Mouse (Mus musculus): ENCODE data around the gene Fam229a. TPM values are rescaled to one million over a fixed set of nuclear protein-coding genes. Genes with fewer than 3 reads are reported as not detected.

Fam229a gene
- polyA plus RNA-seq, 1 experiment from 2014 or later: not detected

GRCm38 (mm10) chr4:129461183-129461960 is 29.6 kb upstream of the Fam229a start, which contains the start of gene Bsdc1:
Gene Bsdc1 (plus strand): TSS chr4:129461581.
- Histone ChIP-seq H3K27ac (replicated peaks) (peak within 1 kb of the TSS; percentile 93), H3K4me1 (replicated peaks) (peaks cover 20% of the 10 kb centered on the region), H3K9ac (peak within 1 kb of the TSS; percentile 88), H3K4me2 (peak within 1 kb of the TSS; percentile 90), H3K9me3 (no peaks in the 10 kb centered on the region), H3K4me3 (peak within 1 kb of the TSS; percentile 97), H3K36me3 (peaks cover 32% of the 10 kb centered on the region), H3K27me3 (no peaks in the 10 kb centered on the region)
- ATAC-seq (ENCODE audit: low read depth): peak; percentile 99
- under 1% methylated on average over 46 of the region's 46 CpGs for WGBS

GRCm38 (mm10) chr4:129462118-129462517 is 28.9 kb upstream of the Fam229a start:
- peak overlapping the region; percentile 97 for H3K4me3 ChIP-seq
- ATAC-seq (ENCODE audit: low read depth): no peak
- peaks cover 40% of the 10 kb centered on the region for H3K36me3 ChIP-seq
- peak overlapping the region; percentile 79 for H3K27ac ChIP-seq (replicated peaks)
- H3K9ac ChIP-seq: peak overlapping the region; percentile 88
- H3K4me2 ChIP-seq: peak overlapping the region; percentile 90
- H3K9me3 ChIP-seq: no peaks in the 10 kb centered on the region
- 46% methylated on average over 3 of the region's 3 CpGs for WGBS
- no peaks in the 10 kb centered on the region for H3K27me3 ChIP-seq
- H3K4me1 ChIP-seq (replicated peaks): peaks cover 20% of the 10 kb centered on the region

- Histone ChIP-seq H3K4me3 (no peak overlapping the region), H3K36me3 (peaks cover 52% of the 10 kb centered on the region), H3K27me3 (no peaks in the 10 kb centered on the region), H3K9ac (no peak overlapping the region), H3K27ac (replicated peaks) (no peak overlapping the region), H3K4me1 (replicated peaks) (peaks cover 20% of the 10 kb centered on the region), H3K4me2 (0 out of 2 replicates have a peak overlapping the region, but pooled peaks have one; percentile 90), H3K9me3 (no peaks in the 10 kb centered on the region)
- WGBS: 89% methylated on average over 24 of the region's 24 CpGs
- ATAC-seq (ENCODE audit: low read depth): no peak
Observed at GRCm38 (mm10) chr4:129463097-129464059, 27.6 kb upstream of the Fam229a start.

- Histone ChIP-seq H3K9ac (no peak overlapping the region), H3K4me3 (no peak overlapping the region), H3K27me3 (no peaks in the 10 kb centered on the region), H3K36me3 (peaks cover 61% of the 10 kb centered on the region), H3K9me3 (no peaks in the 10 kb centered on the region), H3K27ac (replicated peaks) (no peak overlapping the region), H3K4me2 (no peak overlapping the region), H3K4me1 (replicated peaks) (peaks cover 20% of the 10 kb centered on the region)
- 90% methylated on average over 4 of the region's 4 CpGs for WGBS
- no peak for ATAC-seq (ENCODE audit: low read depth)
Observed at GRCm38 (mm10) chr4:129464286-129464815, 26.6 kb upstream of the Fam229a start.

- no peak overlapping the region for H3K27ac ChIP-seq (replicated peaks)
- no peak for ATAC-seq (ENCODE audit: low read depth)
- H3K9ac ChIP-seq: no peak overlapping the region
- H3K36me3 ChIP-seq: peaks cover 97% of the 10 kb centered on the region
- no peak overlapping the region for H3K4me3 ChIP-seq
- H3K4me2 ChIP-seq: no peak overlapping the region
- H3K9me3 ChIP-seq: no peaks in the 10 kb centered on the region
- WGBS: 88% methylated on average over 11 of the region's 11 CpGs
- H3K27me3 ChIP-seq: no peaks in the 10 kb centered on the region
- no peaks in the 10 kb centered on the region for H3K4me1 ChIP-seq (replicated peaks)
Observed at GRCm38 (mm10) chr4:129476047-129476446, 14.9 kb upstream of the Fam229a start.

GRCm38 (mm10) chr4:129479863-129480262 is 11.1 kb upstream of the Fam229a start:
- Histone ChIP-seq H3K27ac (replicated peaks) (no peak overlapping the region), H3K4me1 (replicated peaks) (no peaks in the 10 kb centered on the region), H3K36me3 (peaks cover 99% of the 10 kb centered on the region), H3K4me2 (no peak overlapping the region), H3K27me3 (no peaks in the 10 kb centered on the region), H3K9ac (no peak overlapping the region), H3K4me3 (no peak overlapping the region), H3K9me3 (no peaks in the 10 kb centered on the region)
- ATAC-seq (ENCODE audit: low read depth): no peak
- WGBS: 93% methylated on average over 3 of the region's 3 CpGs

- no peak for ATAC-seq (ENCODE audit: low read depth)
- no peaks in the 10 kb centered on the region for H3K9me3 ChIP-seq
- no peak overlapping the region for H3K4me3 ChIP-seq
- no peak overlapping the region for H3K4me2 ChIP-seq
- H3K36me3 ChIP-seq: peaks cover 99% of the 10 kb centered on the region
- no peaks in the 10 kb centered on the region for H3K4me1 ChIP-seq (replicated peaks)
- H3K9ac ChIP-seq: no peak overlapping the region
- 100% methylated on average over 1 of the region's 1 CpGs for WGBS
- H3K27me3 ChIP-seq: no peaks in the 10 kb centered on the region
- H3K27ac ChIP-seq (replicated peaks): no peak overlapping the region
Observed at GRCm38 (mm10) chr4:129481090-129481489, 9.9 kb upstream of the Fam229a start.

GRCm38 (mm10) chr4:129494681-129495080 is 3.7 kb downstream of the Fam229a start:
- 67% methylated on average over 7 of the region's 7 CpGs for WGBS
- ATAC-seq (ENCODE audit: low read depth): no peak
- Histone ChIP-seq H3K4me2 (no peak overlapping the region), H3K4me1 (replicated peaks) (peaks cover 33% of the 10 kb centered on the region), H3K36me3 (peaks cover under 1% of the 10 kb centered on the region; the same call in 1 of the 2 replicates), H3K27ac (replicated peaks) (no peak overlapping the region), H3K4me3 (no peak overlapping the region), H3K9ac (no peak overlapping the region), H3K27me3 (peaks cover 32% of the 10 kb centered on the region), H3K9me3 (no peaks in the 10 kb centered on the region)

- Histone ChIP-seq H3K9me3 (no peaks in the 10 kb centered on the region), H3K4me2 (peak overlapping the region; percentile 42), H3K4me3 (peak overlapping the region; percentile 8), H3K4me1 (replicated peaks) (peaks cover 37% of the 10 kb centered on the region), H3K27me3 (peaks cover 21% of the 10 kb centered on the region), H3K36me3 (no peaks in the 10 kb centered on the region), H3K27ac (replicated peaks) (peak overlapping the region; percentile 75), H3K9ac (peak overlapping the region; percentile 61)
- 20% methylated on average over 16 of the region's 16 CpGs for WGBS
- peak; percentile 9; the same call in 1 of the 2 replicates for ATAC-seq (ENCODE audit: low read depth)
Observed at GRCm38 (mm10) chr4:129495672-129496562, 4.9 kb downstream of the Fam229a start.

- no peaks in the 10 kb centered on the region for H3K9me3 ChIP-seq
- H3K27me3 ChIP-seq: peaks cover 14% of the 10 kb centered on the region
- H3K4me3 ChIP-seq: peak overlapping the region; percentile 8; the same call in 1 of the 2 replicates
- peaks cover 30% of the 10 kb centered on the region for H3K4me1 ChIP-seq (replicated peaks)
- H3K36me3 ChIP-seq: no peaks in the 10 kb centered on the region
- peak overlapping the region; percentile 75 for H3K27ac ChIP-seq (replicated peaks)
- H3K4me2 ChIP-seq: peak overlapping the region; percentile 42
- ATAC-seq (ENCODE audit: low read depth): peak; percentile 19; the same call in 1 of the 2 replicates
- H3K9ac ChIP-seq: peak overlapping the region; percentile 61
- WGBS: 46% methylated on average over 6 of the region's 6 CpGs
Observed at GRCm38 (mm10) chr4:129496631-129497030, 5.6 kb downstream of the Fam229a start.

GRCm38 (mm10) chr4:129498941-129499340 is 8.0 kb downstream of the Fam229a start:
- ATAC-seq (ENCODE audit: low read depth): no peak
- Histone ChIP-seq H3K4me3 (no peak overlapping the region), H3K27me3 (no peaks in the 10 kb centered on the region), H3K9me3 (no peaks in the 10 kb centered on the region), H3K4me2 (no peak overlapping the region), H3K4me1 (replicated peaks) (peaks cover 30% of the 10 kb centered on the region), H3K9ac (no peak overlapping the region), H3K36me3 (no peaks in the 10 kb centered on the region), H3K27ac (replicated peaks) (no peak overlapping the region)
- 92% methylated on average over 3 of the region's 3 CpGs for WGBS
